Mouse (Mus musculus): ENCODE measurements around the gene Trp63.

Gene Trp63

GRCm38 (mm10) chr16:25871503-25871902 lies 187.9 kb downstream of the Trp63 start:
- in situ Hi-C loops (cut with MseI, MboI), result no loop called here

- in situ Hi-C loops (cut with MseI, MboI), result no loop called here
These were observed 192.1 kb downstream of the Trp63 start for GRCm38 (mm10) chr16:25875681-25876080.

- in situ Hi-C loops (cut with MseI, MboI), result no loop called here
These were observed 193.9 kb downstream of the Trp63 start for GRCm38 (mm10) chr16:25877416-25877965.

- in situ Hi-C loops (cut with MseI, MboI), result no loop called here
These were observed 194.6 kb downstream of the Trp63 start for GRCm38 (mm10) chr16:25878116-25878515.

DNA sequence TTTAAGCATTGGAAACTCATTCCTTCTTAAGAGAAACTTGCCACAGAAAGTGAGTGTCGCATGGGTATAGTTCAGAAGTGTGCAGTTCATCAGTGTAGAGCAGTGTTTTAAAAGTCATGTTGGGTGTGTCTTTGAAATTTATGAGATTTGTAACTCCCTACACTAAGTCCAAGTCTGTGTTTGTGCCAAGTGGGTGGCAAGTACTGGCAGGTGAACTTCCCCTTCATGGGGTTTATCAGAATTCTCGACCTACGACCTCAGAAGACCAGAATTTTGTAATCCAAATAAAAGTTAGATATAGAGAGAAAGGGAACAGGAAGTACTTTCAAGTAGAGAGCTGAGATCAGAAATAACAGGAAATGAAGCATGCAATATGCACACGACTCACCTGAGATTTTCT lies 215.5 kb downstream of the Trp63 start:
- in situ Hi-C loops (cut with MseI, MboI), result no loop called here

DNA sequence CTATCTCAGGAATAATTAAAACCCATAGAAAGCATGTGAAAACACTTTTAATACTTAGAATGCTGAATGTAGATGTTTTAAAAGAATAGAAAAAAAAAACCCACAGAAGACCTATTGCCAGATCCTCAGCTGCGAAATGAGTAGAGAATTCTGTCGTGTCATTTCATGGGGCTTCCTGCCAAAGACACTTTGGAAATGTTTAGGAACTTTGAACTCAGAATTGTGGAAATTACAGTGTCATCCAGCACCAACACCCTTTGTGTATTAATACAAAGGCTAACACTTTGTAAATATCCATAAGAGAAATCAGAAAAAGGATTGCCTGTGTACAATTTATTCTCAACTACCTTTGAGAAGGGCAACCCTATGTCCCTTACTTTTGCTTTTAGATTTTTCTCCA lies 216.1 kb downstream of the Trp63 start:
- in situ Hi-C loops (cut with MseI, MboI), result no loop called here

DNA sequence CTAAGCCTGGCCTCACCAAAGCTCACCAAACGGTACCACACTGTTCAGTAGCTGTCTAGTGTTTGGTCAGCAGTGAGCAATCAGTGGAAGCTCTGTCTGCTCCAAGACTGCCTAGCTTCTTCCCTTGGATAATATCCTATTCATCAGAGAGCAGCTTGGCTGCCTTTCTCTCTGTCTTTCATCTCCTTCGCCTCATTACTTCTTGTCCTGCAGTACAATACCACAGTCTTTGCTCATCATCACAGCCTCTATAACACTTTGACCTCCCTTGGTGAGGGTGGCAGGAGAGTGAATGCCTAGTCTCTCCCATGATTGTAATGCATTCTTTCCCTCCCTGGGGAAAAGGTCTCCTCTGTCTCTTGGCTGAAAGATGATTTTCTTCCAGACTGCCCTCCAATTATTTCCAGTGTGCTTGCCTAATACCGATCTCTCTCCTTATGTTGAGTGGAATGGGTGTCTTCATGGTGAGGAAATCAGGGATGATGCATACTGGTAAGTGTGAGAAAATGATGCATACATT lies 216.9 kb downstream of the Trp63 start:
- in situ Hi-C loops (cut with MseI, MboI), result no loop called here

DNA sequence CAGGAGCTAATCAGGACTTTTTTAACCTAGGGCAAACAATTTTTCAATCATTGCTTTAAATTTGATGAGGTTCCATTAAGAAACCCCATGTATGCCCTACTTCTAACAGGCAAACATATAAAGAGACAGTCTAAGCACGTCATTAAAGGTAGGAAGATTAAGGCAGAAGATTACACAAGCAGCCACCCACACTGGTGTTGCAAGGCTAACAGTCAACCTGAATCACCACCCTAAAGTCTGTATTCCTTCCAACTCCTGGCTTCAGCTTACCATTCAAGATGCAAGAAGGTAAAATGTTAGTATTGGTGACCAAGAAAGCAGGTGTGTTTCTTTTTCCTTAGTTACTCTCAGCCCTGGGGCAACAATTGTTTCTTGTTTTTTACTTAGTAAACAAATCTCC lies 228.6 kb downstream of the Trp63 start:
- in situ Hi-C loops (cut with MseI, MboI), result no loop called here

- in situ Hi-C loops (cut with MseI, MboI), result no loop called here
These were observed 250.6 kb downstream of the Trp63 start for GRCm38 (mm10) chr16:25934181-25934580.
